Mouse (Mus musculus) embryonic facial prominence, embryonic 12.5 days (tissue): ENCODE results near the gene Sez6l. TPM values are rescaled to one million over a fixed set of nuclear protein-coding genes. Genes with fewer than 3 reads are reported as not detected.

Experiments
- ATAC-seq: fragments of 200-750 bp; cut with Nextera tagmentation; 2 replicates; pipeline ENCODE4 v1.8.0; 2017; ENCODE audit not compliant: insufficient number of reproducible peaks, insufficient read depth, low FRiP score, low TSS enrichment
- H3K27ac ChIP-seq: fragments of 300-500 bp; sonication (generic); 2 replicates; pipeline ENCODE4 v1.5.1; 2016; ENCODE audit warnings: mild to moderate bottlenecking
- H3K27me3 ChIP-seq: fragments of 300-500 bp; sonication (generic); 2 replicates; pipeline ENCODE4 v1.6.1; 2016; ENCODE audit warnings: mild to moderate bottlenecking, moderate library complexity
- H3K36me3 ChIP-seq: fragments of 300-500 bp; sonication (generic); 2 replicates; pipeline ENCODE4 v1.6.1; 2016; ENCODE audit warnings: mild to moderate bottlenecking
- H3K4me1 ChIP-seq: fragments of 300-500 bp; sonication (generic); 2 replicates; pipeline ENCODE4 v1.6.1; 2016
- H3K4me2 ChIP-seq: fragments of 300-500 bp; sonication (generic); replicated peaks from 2 replicates; pipeline ENCODE4 v1.6.1; 2016; ENCODE audit warnings: mild to moderate bottlenecking, moderate library complexity
- H3K4me3 ChIP-seq: fragments of 300-500 bp; sonication (generic); 2 replicates; pipeline ENCODE4 v1.5.1; 2016; ENCODE audit warnings: mild to moderate bottlenecking
- H3K9ac ChIP-seq: fragments of 300-500 bp; sonication (generic); 2 replicates; pipeline ENCODE4 v1.6.1; 2016; ENCODE audit warnings: mild to moderate bottlenecking, moderate library complexity
- H3K9me3 ChIP-seq: fragments of 300-500 bp; sonication (generic); 2 replicates; pipeline ENCODE4 v1.6.1; 2016; ENCODE audit warnings: mild to moderate bottlenecking, moderate library complexity
- WGBS: fragments of 180-500 bp; shearing (Covaris S2); methylation state at CpG from one replicate; pipeline ENCODE4 v1.1.7; 2016; 5-methylcytosine and 5-hydroxymethylcytosine counted together
- polyA plus RNA-seq: library from polyadenylated mRNA; unstranded; fragments of >200 nt; fragmentation: Nextera tagmentation; extraction: Ambion mirVana; gene quantifications from 2 replicates; pipeline ENCODE4 v1.2.1, GENCODE M21; 2016

The Sez6l gene
- polyA plus RNA-seq, 1 experiment from 2014 or later = 0.77 TPM

GRCm38 (mm10) chr5:112603594-112603993 is 26.6 kb upstream of the Sez6l start:
- Histone ChIP-seq H3K4me3 (no peak overlapping the region), H3K27me3 (no peaks in the 10 kb centered on the region), H3K9me3 (no peaks in the 10 kb centered on the region), H3K9ac (no peak overlapping the region), H3K27ac (no peak overlapping the region), H3K4me1 (peaks cover 22% of the 10 kb centered on the region), H3K36me3 (no peaks in the 10 kb centered on the region), H3K4me2 (no peak overlapping the region)
- 30% methylated on average over 3 of the region's 3 CpGs for WGBS
- no peak for ATAC-seq

GRCm38 (mm10) chr5:112600309-112600939 is 23.4 kb upstream of the Sez6l start:
- no peaks in the 10 kb centered on the region for H3K36me3 ChIP-seq
- WGBS = 49% methylated on average over 11 of the region's 11 CpGs
- H3K27ac ChIP-seq = no peak overlapping the region
- H3K27me3 ChIP-seq = no peaks in the 10 kb centered on the region
- ATAC-seq = no peak
- H3K4me2 ChIP-seq = no peak overlapping the region
- H3K9me3 ChIP-seq = no peaks in the 10 kb centered on the region
- no peak overlapping the region for H3K4me3 ChIP-seq
- peaks cover 11% of the 10 kb centered on the region; the same call in 1 of the 2 replicates for H3K4me1 ChIP-seq
- no peak overlapping the region for H3K9ac ChIP-seq

- Histone ChIP-seq H3K4me3 (no peak overlapping the region), H3K9ac (no peak overlapping the region), H3K4me2 (no peak overlapping the region), H3K27ac (no peak overlapping the region), H3K27me3 (no peaks in the 10 kb centered on the region), H3K4me1 (peaks cover 11% of the 10 kb centered on the region; the same call in 1 of the 2 replicates), H3K36me3 (no peaks in the 10 kb centered on the region), H3K9me3 (no peaks in the 10 kb centered on the region)
- no peak for ATAC-seq
- 79% methylated on average over 6 of the region's 6 CpGs for WGBS
These were observed 22.7 kb upstream of the Sez6l start for GRCm38 (mm10) chr5:112599538-112600308.

- H3K36me3 ChIP-seq = no peaks in the 10 kb centered on the region
- H3K4me1 ChIP-seq = no peaks in the 10 kb centered on the region
- 84% methylated on average over 6 of the region's 6 CpGs for WGBS
- H3K4me2 ChIP-seq = no peak overlapping the region
- no peak for ATAC-seq
- H3K4me3 ChIP-seq = no peak overlapping the region
- no peaks in the 10 kb centered on the region for H3K9me3 ChIP-seq
- H3K27me3 ChIP-seq = no peaks in the 10 kb centered on the region
- H3K9ac ChIP-seq = no peak overlapping the region
- no peak overlapping the region for H3K27ac ChIP-seq
These were observed 20.9 kb upstream of the Sez6l start for GRCm38 (mm10) chr5:112597876-112598275.

- H3K27ac ChIP-seq = no peak overlapping the region
- no peak overlapping the region for H3K9ac ChIP-seq
- H3K4me2 ChIP-seq = no peak overlapping the region
- no peaks in the 10 kb centered on the region for H3K4me1 ChIP-seq
- H3K36me3 ChIP-seq = no peaks in the 10 kb centered on the region
- no peak overlapping the region for H3K4me3 ChIP-seq
- ATAC-seq = no peak
- WGBS = 82% methylated on average over 2 of the region's 2 CpGs
- H3K9me3 ChIP-seq = no peaks in the 10 kb centered on the region
- no peaks in the 10 kb centered on the region for H3K27me3 ChIP-seq
These were observed 20.3 kb upstream of the Sez6l start for GRCm38 (mm10) chr5:112597307-112597706.

- no peak overlapping the region for H3K4me3 ChIP-seq
- no peaks in the 10 kb centered on the region for H3K4me1 ChIP-seq
- 86% methylated on average over 9 of the region's 9 CpGs for WGBS
- no peak overlapping the region for H3K9ac ChIP-seq
- ATAC-seq = no peak
- H3K36me3 ChIP-seq = no peaks in the 10 kb centered on the region
- no peaks in the 10 kb centered on the region for H3K9me3 ChIP-seq
- H3K4me2 ChIP-seq = no peak overlapping the region
- H3K27me3 ChIP-seq = no peaks in the 10 kb centered on the region
- H3K27ac ChIP-seq = no peak overlapping the region
These were observed 19.7 kb upstream of the Sez6l start for GRCm38 (mm10) chr5:112596729-112597128.

DNA sequence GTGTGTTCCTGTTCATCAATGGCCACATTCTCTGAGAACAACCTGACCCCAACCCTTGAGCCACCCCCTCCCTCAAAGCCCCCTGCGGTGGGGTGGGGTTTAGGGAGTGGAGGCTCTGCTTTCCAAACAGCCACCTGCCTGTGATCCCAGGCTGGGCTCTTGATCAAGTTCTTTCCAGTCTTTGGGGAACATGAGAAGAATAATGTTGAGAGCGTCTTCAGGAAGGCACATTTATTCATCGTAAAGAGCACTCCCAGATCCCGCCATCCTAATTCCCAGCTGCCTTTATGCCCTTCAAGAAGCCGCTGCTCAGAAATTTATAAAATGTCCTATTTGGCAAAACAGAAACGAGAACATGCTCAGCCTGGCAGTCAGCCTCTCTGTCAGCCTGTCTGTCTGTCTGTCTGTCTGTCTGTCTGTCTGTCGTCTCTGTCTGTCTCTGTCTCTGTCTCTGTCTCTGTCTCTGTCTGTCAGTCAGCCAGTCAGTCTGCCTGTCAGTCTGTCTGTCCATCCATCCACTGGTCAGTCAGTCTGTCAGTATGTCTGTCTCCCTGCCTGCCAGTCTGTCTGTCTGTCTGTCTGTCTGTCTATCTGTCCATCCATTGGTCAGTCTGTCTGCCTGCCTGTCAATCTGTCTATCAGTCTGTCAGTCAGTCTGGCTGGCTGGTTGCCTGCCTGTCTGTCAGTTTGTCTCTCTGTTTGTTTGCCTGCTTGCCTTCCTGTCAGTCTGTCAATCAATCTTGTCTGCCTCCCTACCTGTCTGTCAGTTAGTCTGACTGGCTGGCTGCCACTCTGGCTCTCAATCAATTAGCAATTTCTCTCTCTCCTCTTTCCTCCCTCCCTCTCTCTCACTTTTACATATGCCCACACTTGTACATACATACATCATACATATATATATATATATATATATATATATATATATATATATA is 19.0 kb upstream of the Sez6l start:
- Histone ChIP-seq H3K9ac (no peak overlapping the region), H3K4me3 (no peak overlapping the region), H3K27ac (no peak overlapping the region)

GRCm38 (mm10) chr5:112591706-112592105 is 14.7 kb upstream of the Sez6l start:
- Histone ChIP-seq H3K36me3 (no peaks in the 10 kb centered on the region), H3K4me2 (no peak overlapping the region), H3K27ac (no peak overlapping the region), H3K4me1 (no peaks in the 10 kb centered on the region), H3K9me3 (no peaks in the 10 kb centered on the region), H3K27me3 (no peaks in the 10 kb centered on the region), H3K4me3 (no peak overlapping the region), H3K9ac (no peak overlapping the region)
- no peak for ATAC-seq
- WGBS = 59% methylated on average over 1 of the region's 1 CpGs

More for the DNA sequence above, 19.0 kb upstream of the Sez6l start:
- Histone ChIP-seq H3K4me2 (no peak overlapping the region), H3K9me3 (no peaks in the 10 kb centered on the region), H3K27me3 (no peaks in the 10 kb centered on the region), H3K36me3 (no peaks in the 10 kb centered on the region), H3K4me1 (no peaks in the 10 kb centered on the region)
- WGBS = 74% methylated on average over 7 of the region's 7 CpGs
- ATAC-seq = no peak

- ATAC-seq = no peak
- no peak overlapping the region for H3K4me2 ChIP-seq
- peaks cover 11% of the 10 kb centered on the region for H3K4me1 ChIP-seq
- no peaks in the 10 kb centered on the region for H3K36me3 ChIP-seq
- H3K27me3 ChIP-seq = peaks cover 7% of the 10 kb centered on the region; the same call in 1 of the 2 replicates
- no peak overlapping the region for H3K27ac ChIP-seq
- no peak overlapping the region for H3K4me3 ChIP-seq
- H3K9me3 ChIP-seq = no peaks in the 10 kb centered on the region
- H3K9ac ChIP-seq = no peak overlapping the region
- WGBS = 53% methylated on average over 6 of the region's 6 CpGs
These were observed 9.1 kb upstream of the Sez6l start for GRCm38 (mm10) chr5:112586071-112586470.

GRCm38 (mm10) chr5:112584155-112584769 is 7.3 kb upstream of the Sez6l start:
- Histone ChIP-seq H3K27me3 (peaks cover 11% of the 10 kb centered on the region), H3K27ac (no peak overlapping the region), H3K4me1 (peaks cover 11% of the 10 kb centered on the region), H3K4me3 (no peak overlapping the region), H3K9me3 (no peaks in the 10 kb centered on the region), H3K9ac (no peak overlapping the region), H3K36me3 (no peaks in the 10 kb centered on the region), H3K4me2 (no peak overlapping the region)
- 84% methylated on average over 4 of the region's 4 CpGs for WGBS
- ATAC-seq = no peak; the same call in 1 of the 2 replicates

DNA sequence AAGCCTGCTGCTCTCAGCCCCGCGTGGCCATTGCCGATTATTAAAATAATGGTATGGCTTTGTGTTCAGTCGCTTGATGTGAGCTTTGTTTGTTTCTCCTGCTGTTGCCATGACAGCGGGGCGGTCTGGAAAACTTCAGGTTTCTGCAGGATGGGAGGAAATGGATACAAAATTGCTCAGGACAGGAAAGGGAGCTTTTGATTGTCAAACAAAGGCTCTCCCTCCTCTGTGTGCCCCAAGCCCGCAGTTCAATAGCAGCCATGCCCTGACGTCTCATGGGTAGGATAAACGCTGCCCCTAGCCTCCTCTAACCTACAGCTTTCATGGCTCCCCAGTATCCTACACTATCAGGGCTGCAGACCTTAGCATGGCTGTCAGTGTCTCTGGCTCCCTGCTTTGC is 6.3 kb upstream of the Sez6l start:
- no peak overlapping the region for H3K9ac ChIP-seq
- ATAC-seq = no peak
- H3K4me2 ChIP-seq = no peak overlapping the region
- no peak overlapping the region for H3K4me3 ChIP-seq
- 18% methylated on average over 9 of the region's 9 CpGs for WGBS
- no peaks in the 10 kb centered on the region for H3K9me3 ChIP-seq
- no peaks in the 10 kb centered on the region for H3K36me3 ChIP-seq
- H3K27me3 ChIP-seq = peaks cover 21% of the 10 kb centered on the region
- H3K4me1 ChIP-seq = peaks cover 11% of the 10 kb centered on the region
- H3K27ac ChIP-seq = no peak overlapping the region
